Mouse (Mus musculus) heart, postnatal 4 days (tissue): Measurements from ENCODE around the gene Madd. TPM values are rescaled to one million over a fixed set of nuclear protein-coding genes. Genes with fewer than 3 reads are reported as not detected.

ENCODE experiments used
- DNase-seq: peaks from one replicate; pipeline ENCODE4 v3.0.0; 2021
- total RNA-seq, 2 experiments: library from RNA; stranded (reverse); gene quantifications; 2 replicates each; pipeline ENCODE4 v1.2.3; 2021

Madd gene
- total RNA-seq: 1 to 10 TPM; 5.2 to 5.5 TPM

- no peak for DNase-seq
Measured at GRCm38 (mm10) chr2:91183711-91184405, at the start of gene Madd. TSS of gene Madd (minus strand) at chr2:91183837.

- DNase-seq: no peak
Measured at GRCm38 (mm10) chr2:91229735-91230134, 46.1 kb upstream of the Madd start.

DNA sequence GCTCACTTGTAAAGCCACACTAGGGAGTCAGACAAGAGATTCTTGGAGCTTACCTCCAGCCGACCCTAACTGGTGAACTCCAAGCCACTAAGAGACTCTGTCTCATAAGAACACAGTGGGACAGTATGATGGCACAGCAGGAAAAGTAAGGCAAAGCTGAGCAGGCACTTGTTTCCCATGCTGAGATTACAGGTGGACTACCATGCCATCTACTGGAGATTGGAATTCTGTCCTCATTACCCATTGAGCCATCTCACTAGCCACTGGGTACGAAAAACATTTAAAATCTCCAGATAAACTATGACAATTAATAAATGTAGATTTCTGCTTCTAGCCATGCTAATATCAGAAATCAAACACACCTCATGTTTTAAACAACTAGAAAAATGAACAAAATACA, 40.0 kb upstream of the Madd start:
- no peak for DNase-seq

GRCm38 (mm10) chr2:91220501-91220900, 36.9 kb upstream of the Madd start:
- DNase-seq: no peak

DNA sequence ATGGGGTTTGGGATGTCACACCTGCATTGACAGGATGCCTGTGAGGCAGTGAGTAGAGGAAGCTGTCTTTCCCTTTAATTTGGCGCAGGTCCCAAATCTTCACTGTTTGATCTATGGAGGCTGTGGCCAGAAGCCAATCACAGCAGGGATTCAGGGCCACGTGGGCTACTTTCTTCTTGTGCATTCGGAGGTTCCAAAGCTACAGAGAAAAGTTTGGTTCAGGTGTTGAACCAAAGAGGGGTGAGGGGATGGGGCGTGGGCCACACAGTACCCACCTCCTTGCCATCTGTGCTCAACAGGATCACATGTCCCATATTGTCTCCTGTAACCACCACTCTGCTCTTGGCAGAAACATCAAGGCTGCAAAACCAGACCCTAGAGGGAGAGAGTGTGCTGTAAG, 33.4 kb upstream of the Madd start:
- DNase-seq: no peak

DNA sequence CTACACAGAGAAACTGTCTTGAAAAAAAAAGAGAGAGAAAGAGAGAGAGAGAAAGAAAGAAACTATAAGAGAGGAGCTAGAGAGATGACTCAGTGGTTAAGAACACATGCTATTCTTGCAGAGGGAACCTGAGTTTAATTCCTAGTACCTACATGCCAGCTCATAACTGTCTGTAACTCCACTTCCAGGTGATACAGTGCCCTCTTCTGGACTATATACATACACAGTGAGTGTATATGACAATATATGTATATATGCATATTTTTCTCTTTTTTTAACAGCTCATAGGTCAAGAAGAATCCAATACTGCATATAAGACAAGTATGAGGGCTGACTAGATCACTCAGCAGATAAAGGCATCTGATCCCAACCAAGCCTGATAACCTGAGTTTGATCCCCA, 29.7 kb upstream of the Madd start:
- no peak for DNase-seq

DNA sequence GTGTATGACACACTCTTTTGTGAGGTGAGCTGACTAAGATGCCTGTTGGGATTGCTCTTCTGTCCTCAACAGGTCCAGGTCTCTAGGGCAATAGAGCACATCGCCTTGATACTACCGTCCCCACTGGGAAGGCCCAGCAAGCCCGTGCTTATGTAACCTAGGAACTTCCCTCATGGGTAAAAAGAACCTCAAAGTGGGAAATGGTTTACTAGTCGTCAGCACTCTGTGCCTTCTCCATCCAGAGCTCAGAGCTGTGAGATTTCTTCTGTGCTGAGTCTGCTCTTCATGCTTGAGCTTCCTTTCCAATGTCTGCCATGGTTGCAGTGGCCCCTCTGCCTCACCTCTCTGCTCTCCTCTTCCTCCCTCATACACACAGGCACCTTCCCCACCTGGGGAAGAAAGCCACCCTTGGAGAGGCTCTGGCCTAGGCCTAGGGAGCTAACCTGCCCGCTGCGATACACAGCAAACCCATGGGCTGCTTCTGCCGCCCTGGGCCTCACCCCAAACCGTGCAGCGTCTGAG, 22.7 kb upstream of the Madd start:
- no peak for DNase-seq

DNA sequence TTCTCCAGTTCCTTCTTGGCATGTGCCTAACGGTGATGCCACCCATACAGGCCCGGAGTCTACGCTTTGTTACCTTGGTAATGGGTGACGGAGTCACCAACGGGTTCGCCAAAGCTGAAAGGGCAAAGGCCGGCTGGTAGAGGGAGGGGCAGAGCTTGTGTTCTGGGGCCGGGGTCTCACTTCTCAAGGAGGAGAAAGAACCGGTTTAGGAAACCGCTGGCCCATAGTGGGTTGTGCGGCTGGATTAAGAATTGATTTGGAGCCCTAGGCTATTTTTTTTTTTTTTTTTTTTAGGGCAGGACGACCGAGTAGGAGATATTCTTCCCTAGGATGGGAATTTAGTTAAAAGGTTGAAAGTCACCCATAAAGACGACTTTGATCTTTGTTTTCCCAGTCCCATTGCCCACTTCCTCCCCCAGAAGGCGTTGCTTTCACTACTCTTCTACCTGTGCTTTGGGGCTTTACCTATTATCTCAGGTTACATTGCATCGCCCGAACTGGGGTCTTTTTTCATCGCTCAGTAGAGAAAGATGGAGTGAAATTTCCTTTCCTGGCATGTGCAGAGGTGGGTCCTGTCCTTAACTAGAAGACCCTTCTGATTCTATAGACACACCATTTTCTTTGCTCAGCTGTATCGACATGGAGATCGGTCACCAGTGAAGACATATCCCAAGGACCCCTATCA, 19.5 kb upstream of the Madd start:
- DNase-seq: no peak

DNA sequence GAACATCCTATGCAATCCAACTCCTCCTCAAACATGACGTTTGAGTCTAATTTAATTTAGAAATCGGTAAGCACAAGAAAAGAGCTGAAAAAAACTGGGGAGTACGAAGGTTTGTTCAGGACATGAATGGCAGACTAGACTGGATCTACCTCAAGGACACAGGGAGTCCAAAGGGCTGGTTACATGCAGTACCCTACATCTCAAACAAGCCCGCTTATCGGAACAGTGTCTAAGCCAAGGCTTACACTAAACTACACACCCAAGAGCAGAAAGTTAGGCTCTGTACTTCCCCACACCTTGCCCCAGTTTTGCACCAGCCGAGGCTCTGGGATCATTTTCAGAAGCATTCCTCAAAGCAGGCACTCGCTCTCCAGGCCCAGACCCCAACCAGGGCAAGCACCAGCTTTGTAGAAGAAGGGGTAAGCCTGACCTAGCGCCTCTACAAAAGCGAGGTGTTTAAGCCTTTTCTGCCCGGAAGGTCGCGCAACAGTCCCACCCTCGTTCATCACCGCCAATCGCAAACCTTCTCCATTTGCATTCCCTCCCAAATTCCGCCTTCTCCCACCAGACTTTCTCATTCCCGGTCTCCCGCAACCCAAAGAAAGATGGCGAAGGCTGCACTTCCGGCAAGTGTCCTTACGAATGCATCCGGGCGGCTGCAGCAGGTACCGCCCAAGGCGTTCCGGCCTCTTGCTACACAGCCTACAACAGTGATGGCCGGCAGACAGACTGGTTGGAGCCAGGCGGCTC, 18.8 kb upstream of the Madd start, which contains the start of the genes Nr1h3 and Acp2:
Nr1h3 (minus strand) TSS at position 613 of the 750 bp plus-strand sequence.
Acp2 (plus strand) TSS at position 664 of the 750 bp plus-strand sequence.
- DNase-seq: peak; percentile 96

GRCm38 (mm10) chr2:91198888-91199287, 15.3 kb upstream of the Madd start:
- DNase-seq: no peak

DNA sequence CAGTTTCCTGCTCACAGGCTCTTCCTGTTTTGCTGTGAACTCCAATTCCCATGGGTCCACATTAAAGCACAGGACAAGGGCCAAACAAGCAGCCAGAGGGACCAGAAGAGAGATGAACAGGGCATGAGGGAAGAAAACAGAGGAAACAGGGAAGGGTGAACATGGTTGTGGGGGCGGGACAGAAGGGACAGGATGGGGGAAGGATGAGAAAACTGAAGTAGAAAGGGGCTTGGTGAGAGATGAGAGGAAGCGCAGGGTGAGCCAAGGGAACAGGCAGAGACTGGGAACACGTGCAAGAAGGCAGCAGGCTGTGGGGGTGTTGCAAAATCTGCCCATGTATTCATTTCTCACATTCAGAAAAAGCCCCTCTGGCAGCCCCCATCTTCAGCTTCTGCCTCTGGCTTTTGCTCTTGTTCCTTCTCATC, 13.0 kb upstream of the Madd start:
- DNase-seq: peak; percentile 26

DNA sequence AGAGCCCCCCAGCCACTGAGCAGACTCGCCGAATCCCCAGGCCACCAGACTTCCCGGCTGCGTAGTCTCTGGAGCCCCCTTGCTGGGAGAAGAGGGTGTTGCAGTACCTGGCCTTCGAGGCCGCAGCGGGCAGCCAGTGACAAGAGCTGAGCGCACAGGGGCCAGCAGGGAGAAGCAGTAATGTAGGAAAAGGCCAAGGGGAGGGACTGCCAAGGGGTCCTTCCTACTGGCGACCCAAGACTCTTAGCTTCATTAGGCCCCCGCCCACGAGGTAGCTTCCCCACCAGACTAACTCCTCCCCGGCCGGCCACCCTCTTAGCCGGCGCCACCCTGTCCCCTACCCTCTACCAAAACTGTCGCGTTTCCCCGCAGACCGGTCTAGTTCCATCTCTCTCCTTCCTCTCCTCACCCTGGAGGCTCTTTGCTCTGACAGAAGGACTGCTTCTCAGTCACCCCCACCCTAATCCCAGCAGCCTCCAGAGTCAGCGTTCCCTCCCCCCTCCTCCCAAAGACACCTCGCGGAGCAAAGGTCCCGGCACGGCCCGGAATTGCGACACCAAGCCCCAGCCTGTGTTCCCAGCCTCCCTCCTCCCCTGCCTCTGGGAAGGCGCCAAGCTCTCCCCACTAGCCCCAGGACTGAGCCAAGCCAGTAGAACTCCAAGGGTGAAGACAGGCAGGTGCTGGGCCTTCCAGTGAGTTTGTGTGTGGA, 11.1 kb upstream of the Madd start:
- peak; percentile 83 for DNase-seq

DNA sequence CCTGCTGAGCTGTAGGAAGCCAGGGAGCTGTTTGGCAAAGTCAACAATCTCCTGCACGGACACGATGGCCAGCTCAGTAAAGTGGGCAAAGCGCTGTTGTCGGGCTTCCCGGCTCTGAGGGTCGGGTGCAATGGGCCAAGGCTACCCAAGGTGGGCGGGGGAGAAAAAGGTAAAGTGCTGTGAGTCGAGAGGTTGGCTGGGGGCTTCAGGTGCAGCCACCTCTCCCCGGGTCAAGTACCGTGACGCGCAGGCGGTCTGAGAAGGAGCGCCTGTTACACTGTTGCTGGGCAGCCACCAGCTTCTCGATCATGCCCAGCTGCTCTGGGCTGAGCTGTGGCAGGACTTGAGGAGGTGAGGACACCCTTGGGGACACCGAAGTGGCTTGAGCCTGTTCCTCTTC, 6.9 kb upstream of the Madd start:
- DNase-seq: no peak

DNA sequence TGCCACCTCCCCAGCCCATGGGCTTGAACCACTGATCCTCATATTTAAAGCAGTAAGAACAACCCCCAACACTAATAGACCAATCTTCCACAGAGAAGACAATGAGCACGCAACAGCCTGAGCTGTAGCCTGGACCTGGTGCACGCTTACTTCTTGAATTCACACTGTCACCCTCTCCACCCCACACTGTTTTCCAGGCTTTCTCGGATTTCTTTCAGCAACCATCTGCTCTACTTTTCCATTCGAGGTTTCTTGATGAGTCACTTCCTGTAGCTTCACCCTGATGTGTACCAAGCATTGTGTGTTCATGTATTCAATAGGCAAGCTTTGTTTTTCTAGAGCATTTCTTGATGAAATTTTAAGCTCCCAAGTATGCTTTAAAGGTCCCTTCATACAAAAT, 3.8 kb upstream of the Madd start:
- DNase-seq: no peak

DNA sequence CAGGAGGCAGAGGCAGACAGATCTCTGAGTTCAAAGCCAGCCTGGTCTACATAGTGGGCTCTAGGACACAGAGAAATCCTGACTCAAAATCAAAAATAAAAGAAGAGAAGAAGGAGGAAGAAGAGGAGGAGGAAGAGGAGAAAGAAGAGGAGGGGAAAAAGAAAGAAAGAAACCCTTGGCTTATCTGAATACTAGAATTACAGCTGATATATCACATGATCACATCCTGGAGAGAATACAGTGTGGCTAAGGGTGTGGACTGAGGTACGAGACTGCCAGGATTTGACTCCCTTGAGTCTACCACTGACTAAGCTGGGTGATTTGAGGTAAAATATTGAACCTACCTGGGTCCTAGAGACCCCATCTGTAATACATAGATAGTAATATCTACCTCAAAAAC, 2.6 kb upstream of the Madd start:
- no peak for DNase-seq

DNA sequence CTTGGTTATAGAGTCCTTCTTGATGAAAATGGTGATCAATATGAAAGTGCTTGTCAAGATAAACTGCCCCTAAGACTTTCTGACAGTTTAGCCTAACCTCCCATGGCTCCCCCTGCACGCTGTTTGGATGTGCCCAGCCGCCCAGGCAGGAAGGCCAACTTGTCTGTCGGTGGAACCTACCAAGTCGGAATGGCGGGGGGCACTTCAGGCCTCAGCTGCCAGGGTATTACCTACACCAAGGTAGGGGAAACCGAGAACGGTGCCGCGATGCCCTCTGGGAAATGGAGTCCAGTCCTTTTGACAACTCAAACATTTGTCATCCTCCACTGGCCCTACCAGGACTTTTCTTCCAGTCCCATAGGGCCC, 506 bp downstream of the Madd start:
- DNase-seq: peak; percentile 90

- DNase-seq: peak; percentile 71
Measured at GRCm38 (mm10) chr2:91182405-91183147, 1.1 kb downstream of the Madd start.

DNA sequence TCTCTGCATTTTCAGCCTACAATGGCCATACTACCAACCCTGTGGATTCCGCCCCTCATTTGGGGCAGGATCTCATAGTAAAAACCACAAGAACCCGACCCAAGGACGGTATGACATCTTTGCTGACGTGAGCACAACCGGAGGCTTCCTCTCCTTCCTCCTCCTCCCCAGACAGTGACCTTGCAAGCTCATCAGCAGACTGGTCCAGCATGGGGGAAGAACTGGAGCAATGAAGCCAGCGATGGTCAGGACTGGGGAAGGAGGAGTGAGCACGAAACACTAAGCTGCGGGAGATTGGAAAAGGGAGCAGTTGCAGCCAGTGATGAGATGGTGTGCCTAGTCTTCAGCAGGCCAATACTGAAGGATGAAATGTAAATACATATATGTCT, 1.6 kb downstream of the Madd start:
- DNase-seq: no peak

DNA sequence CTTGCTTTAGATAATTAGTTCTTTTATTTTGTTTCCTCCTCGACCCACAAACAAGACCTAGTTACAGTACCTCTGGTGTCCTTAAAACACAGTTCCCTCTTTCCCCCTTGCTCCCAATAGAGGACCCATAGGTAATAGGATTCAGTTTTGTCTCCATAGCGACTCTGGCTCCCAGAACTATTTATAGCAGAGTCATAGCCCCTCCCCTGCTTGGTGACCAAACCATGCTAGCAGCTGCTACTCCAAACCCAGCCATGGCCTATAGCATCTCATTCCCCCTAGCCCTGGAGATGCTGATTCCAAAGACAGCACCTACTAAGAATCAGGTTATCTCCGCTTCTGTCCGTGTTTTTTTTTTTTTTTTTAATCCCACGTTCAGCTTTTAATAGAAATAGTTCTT, 2.9 kb downstream of the Madd start:
- DNase-seq: no peak

GRCm38 (mm10) chr2:91179825-91180224, 3.8 kb downstream of the Madd start:
- no peak for DNase-seq

GRCm38 (mm10) chr2:91176234-91176633, 7.4 kb downstream of the Madd start:
- DNase-seq: no peak

DNA sequence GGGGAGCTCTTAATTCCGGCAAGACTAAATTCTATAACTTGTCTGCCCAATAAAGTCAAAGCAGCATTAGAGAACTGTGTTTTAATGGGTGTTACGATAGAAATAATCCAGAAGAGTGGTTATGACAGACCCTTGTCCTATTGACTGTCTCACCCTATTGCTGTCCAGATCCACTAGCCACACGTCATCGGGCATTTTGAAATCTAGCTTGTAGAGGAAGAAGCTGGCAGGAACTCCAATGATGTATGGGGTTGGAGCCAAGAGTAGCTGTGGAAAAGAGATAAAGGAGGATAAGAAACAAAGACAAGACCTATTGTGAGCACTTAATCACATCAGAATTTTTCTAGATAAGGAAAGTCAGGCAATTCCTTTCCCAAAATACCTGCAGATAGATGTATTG, 8.1 kb downstream of the Madd start:
- DNase-seq: no peak
